Mouse (Mus musculus): ENCODE data around the gene Rasgrf1. TPM values are rescaled to one million over a fixed set of nuclear protein-coding genes. Genes with fewer than 3 reads are reported as not detected.

Gene Rasgrf1
- polyA plus RNA-seq, 1 experiment from 2014 or later = 0.05 TPM

- Histone ChIP-seq H3K27ac (no peak overlapping the region), H3K4me3 (replicated peaks; ENCODE audit: low read depth, low read length) (no peak overlapping the region), H3K4me2 (ENCODE audit: low read length) (no peak overlapping the region), H3K36me3 (ENCODE audit: insufficient read depth, low read length) (no peaks in the 10 kb centered on the region), H3K27me3 (ENCODE audit: insufficient read depth, low read length) (no peaks in the 10 kb centered on the region), H3K9me3 (replicated peaks; ENCODE audit: low read length) (no peaks in the 10 kb centered on the region), H3K9ac (ENCODE audit: low read depth, low read length) (no peak overlapping the region), H3K4me1 (replicated peaks; ENCODE audit: insufficient read depth, low read length) (no peaks in the 10 kb centered on the region)
- 93% methylated on average over 22 of the region's 22 CpGs for WGBS
- DNase-seq (ENCODE audit: low spot score) = no peak
- TF ChIP-seq CTCF (IDR thresholded peaks at IDR 0.05; ENCODE audit: low read depth) = no peak
- ATAC-seq (replicated peaks; ENCODE audit: low FRiP score, low read depth) = no peak
These were observed 44.0 kb downstream of the Rasgrf1 start for GRCm38 (mm10) chr9:89953596-89954215.

GRCm38 (mm10) chr9:89954860-89955479, 45.3 kb downstream of the Rasgrf1 start:
- 48% methylated on average over 8 of the region's 8 CpGs for WGBS
- no peak for TF ChIP-seq CTCF (IDR thresholded peaks at IDR 0.05; ENCODE audit: low read depth)
- Histone ChIP-seq H3K4me2 (ENCODE audit: low read length) (no peak overlapping the region), H3K4me1 (replicated peaks; ENCODE audit: insufficient read depth, low read length) (no peaks in the 10 kb centered on the region), H3K36me3 (ENCODE audit: insufficient read depth, low read length) (no peaks in the 10 kb centered on the region), H3K9ac (ENCODE audit: low read depth, low read length) (no peak overlapping the region), H3K9me3 (replicated peaks; ENCODE audit: low read length) (no peaks in the 10 kb centered on the region), H3K4me3 (replicated peaks; ENCODE audit: low read depth, low read length) (no peak overlapping the region), H3K27me3 (ENCODE audit: insufficient read depth, low read length) (no peaks in the 10 kb centered on the region), H3K27ac (no peak overlapping the region)
- DNase-seq (ENCODE audit: low spot score) (no peak), ATAC-seq (replicated peaks; ENCODE audit: low FRiP score, low read depth) (no peak)

GRCm38 (mm10) chr9:89958959-89959358, 49.3 kb downstream of the Rasgrf1 start:
- no peak overlapping the region for H3K4me2 ChIP-seq (ENCODE audit: low read length)
- H3K27me3 ChIP-seq (ENCODE audit: insufficient read depth, low read length) = no peaks in the 10 kb centered on the region
- H3K4me3 ChIP-seq (replicated peaks; ENCODE audit: low read depth, low read length) = no peak overlapping the region
- no peaks in the 10 kb centered on the region for H3K9me3 ChIP-seq (replicated peaks; ENCODE audit: low read length)
- no peak for TF ChIP-seq CTCF (IDR thresholded peaks at IDR 0.05; ENCODE audit: low read depth)
- no peak for ATAC-seq (replicated peaks; ENCODE audit: low FRiP score, low read depth)
- H3K27ac ChIP-seq = no peak overlapping the region
- no peaks in the 10 kb centered on the region for H3K36me3 ChIP-seq (ENCODE audit: insufficient read depth, low read length)
- H3K4me1 ChIP-seq (replicated peaks; ENCODE audit: insufficient read depth, low read length) = no peaks in the 10 kb centered on the region
- 70% methylated on average over 2 of the region's 2 CpGs for WGBS
- no peak for DNase-seq (ENCODE audit: low spot score)
- H3K9ac ChIP-seq (ENCODE audit: low read depth, low read length) = no peak overlapping the region

- Histone ChIP-seq H3K4me3 (replicated peaks; ENCODE audit: low read depth, low read length) (no peak overlapping the region), H3K4me1 (replicated peaks; ENCODE audit: insufficient read depth, low read length) (no peaks in the 10 kb centered on the region), H3K9me3 (replicated peaks; ENCODE audit: low read length) (no peaks in the 10 kb centered on the region), H3K36me3 (ENCODE audit: insufficient read depth, low read length) (no peaks in the 10 kb centered on the region), H3K4me2 (ENCODE audit: low read length) (no peak overlapping the region), H3K9ac (ENCODE audit: low read depth, low read length) (no peak overlapping the region), H3K27me3 (ENCODE audit: insufficient read depth, low read length) (no peaks in the 10 kb centered on the region), H3K27ac (no peak overlapping the region)
- 81% methylated on average over 4 of the region's 4 CpGs for WGBS
- no peak for ATAC-seq (replicated peaks; ENCODE audit: low FRiP score, low read depth)
- TF ChIP-seq CTCF (IDR thresholded peaks at IDR 0.05; ENCODE audit: low read depth) = no peak
- DNase-seq (ENCODE audit: low spot score) = no peak
These were observed 54.4 kb downstream of the Rasgrf1 start for GRCm38 (mm10) chr9:89964091-89964490.

- Histone ChIP-seq H3K4me3 (replicated peaks; ENCODE audit: low read depth, low read length) (no peak overlapping the region), H3K4me1 (replicated peaks; ENCODE audit: insufficient read depth, low read length) (no peaks in the 10 kb centered on the region), H3K27ac (no peak overlapping the region), H3K9ac (ENCODE audit: low read depth, low read length) (no peak overlapping the region), H3K36me3 (ENCODE audit: insufficient read depth, low read length) (no peaks in the 10 kb centered on the region), H3K4me2 (ENCODE audit: low read length) (no peak overlapping the region), H3K9me3 (replicated peaks; ENCODE audit: low read length) (no peaks in the 10 kb centered on the region), H3K27me3 (ENCODE audit: insufficient read depth, low read length) (no peaks in the 10 kb centered on the region)
- WGBS = 80% methylated on average over 4 of the region's 4 CpGs
- ATAC-seq (replicated peaks; ENCODE audit: low FRiP score, low read depth) (no peak), DNase-seq (ENCODE audit: low spot score) (no peak)
- TF ChIP-seq CTCF (IDR thresholded peaks at IDR 0.05; ENCODE audit: low read depth) = no peak
These were observed 58.0 kb downstream of the Rasgrf1 start for GRCm38 (mm10) chr9:89967716-89968115.

- no peaks in the 10 kb centered on the region for H3K4me1 ChIP-seq (replicated peaks; ENCODE audit: insufficient read depth, low read length)
- no peak for DNase-seq (ENCODE audit: low spot score)
- H3K4me2 ChIP-seq (ENCODE audit: low read length) = no peak overlapping the region
- H3K27me3 ChIP-seq (ENCODE audit: insufficient read depth, low read length) = no peaks in the 10 kb centered on the region
- H3K36me3 ChIP-seq (ENCODE audit: insufficient read depth, low read length) = no peaks in the 10 kb centered on the region
- peak; percentile 46; the same call in 1 of the 2 replicates for TF ChIP-seq CTCF (IDR thresholded peaks at IDR 0.05; ENCODE audit: low read depth)
- no peak overlapping the region for H3K4me3 ChIP-seq (replicated peaks; ENCODE audit: low read depth, low read length)
- 79% methylated on average over 6 of the region's 6 CpGs for WGBS
- no peak for ATAC-seq (replicated peaks; ENCODE audit: low FRiP score, low read depth)
- H3K9me3 ChIP-seq (replicated peaks; ENCODE audit: low read length) = no peaks in the 10 kb centered on the region
- H3K27ac ChIP-seq = no peak overlapping the region
- no peak overlapping the region for H3K9ac ChIP-seq (ENCODE audit: low read depth, low read length)
These were observed 59.2 kb downstream of the Rasgrf1 start for GRCm38 (mm10) chr9:89968836-89969450.
